Mouse (Mus musculus): ENCODE data around the gene Setd2. TPM values are rescaled to one million over a fixed set of nuclear protein-coding genes. Genes with fewer than 3 reads are reported as not detected.
A peak's percentile ranks its signal among the peaks of the same experiment; 100 is the strongest.

Gene Setd2
- polyA plus RNA-seq (2014; fragmentation: Nextera tagmentation; extraction: Ambion mirVana): 48.5 and 48.8 TPM in 2 replicates

- Histone ChIP-seq H3K27ac (replicated peaks; ENCODE audit: low read depth, low read length) (peak within 1 kb of the TSS; percentile 100), H3K4me3 (ENCODE audit: low read depth, low read length) (peak within 1 kb of the TSS; percentile 100), H3K9ac (ENCODE audit: low read depth, low read length) (peak within 1 kb of the TSS; percentile 100), H3K4me2 (ENCODE audit: low read depth, low read length) (peak within 1 kb of the TSS; percentile 86), H3K4me1 (ENCODE audit: control insufficient read depth, insufficient read depth, low read length) (peaks cover 21% of the 10 kb centered on the region), H3K27me3 (replicated peaks; ENCODE audit: control insufficient read depth, insufficient read depth, low read length) (no peaks in the 10 kb centered on the region), H3K36me3 (ENCODE audit: control insufficient read depth, insufficient read depth, low read length) (0 out of 2 replicates have a peak, but pooled peaks cover 4% of the 10 kb centered on the region), H3K9me3 (ENCODE audit: control insufficient read depth, low read length) (no peaks in the 10 kb centered on the region)
- ATAC-seq (ENCODE audit: low read depth) (peak; percentile 51), DNase-seq (ENCODE audit: low spot score) (peak; percentile 42)
- WGBS: under 1% methylated on average over 31 of the region's 109 CpGs
Measured at GRCm38 (mm10) chr9:110532538-110533291, at the start of gene Setd2. TSS of gene Setd2 (plus strand) at chr9:110532597.

DNA sequence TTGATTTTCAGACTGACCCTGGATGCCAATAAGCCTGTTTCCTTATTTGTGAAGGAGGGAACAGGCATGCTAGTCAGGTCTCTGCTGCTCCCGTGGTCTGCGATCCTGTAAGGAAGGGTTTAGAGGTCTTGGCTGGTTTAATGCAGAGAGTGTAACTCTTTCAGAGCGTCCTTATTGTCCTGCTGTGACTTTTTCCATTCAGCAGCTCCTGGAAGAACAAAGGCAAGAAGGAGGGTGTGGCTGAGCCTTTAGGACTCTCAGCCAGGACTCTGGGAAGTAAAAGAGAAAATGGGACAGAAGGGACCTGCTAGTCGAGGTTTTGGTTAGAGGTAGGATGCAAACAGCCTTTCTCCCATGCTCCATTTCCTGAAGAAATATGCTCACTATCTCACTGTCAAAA lies 43.6 kb upstream of the Setd2 start:
- 49% methylated on average over 4 of the region's 4 CpGs for WGBS
- no peaks in the 10 kb centered on the region for H3K4me1 ChIP-seq (ENCODE audit: control insufficient read depth, insufficient read depth, low read length)
- no peak overlapping the region for H3K4me3 ChIP-seq (ENCODE audit: low read depth, low read length)
- peaks cover 10% of the 10 kb centered on the region for H3K9me3 ChIP-seq (ENCODE audit: control insufficient read depth, low read length)
- H3K27ac ChIP-seq (replicated peaks; ENCODE audit: low read depth, low read length): no peak overlapping the region
- no peaks in the 10 kb centered on the region for H3K27me3 ChIP-seq (replicated peaks; ENCODE audit: control insufficient read depth, insufficient read depth, low read length)
- no peaks in the 10 kb centered on the region for H3K36me3 ChIP-seq (ENCODE audit: control insufficient read depth, insufficient read depth, low read length)
- H3K4me2 ChIP-seq (ENCODE audit: low read depth, low read length): no peak overlapping the region
- DNase-seq (ENCODE audit: low spot score) (no peak), ATAC-seq (ENCODE audit: low read depth) (no peak)
- no peak overlapping the region for H3K9ac ChIP-seq (ENCODE audit: low read depth, low read length)

GRCm38 (mm10) chr9:110490913-110491312 lies 41.5 kb upstream of the Setd2 start:
- H3K36me3 ChIP-seq (ENCODE audit: control insufficient read depth, insufficient read depth, low read length): no peaks in the 10 kb centered on the region
- peaks cover 10% of the 10 kb centered on the region for H3K9me3 ChIP-seq (ENCODE audit: control insufficient read depth, low read length)
- no peak overlapping the region for H3K9ac ChIP-seq (ENCODE audit: low read depth, low read length)
- DNase-seq (ENCODE audit: low spot score) (no peak), ATAC-seq (ENCODE audit: low read depth) (no peak)
- no peak overlapping the region for H3K27ac ChIP-seq (replicated peaks; ENCODE audit: low read depth, low read length)
- no peak overlapping the region for H3K4me2 ChIP-seq (ENCODE audit: low read depth, low read length)
- no peak overlapping the region for H3K4me3 ChIP-seq (ENCODE audit: low read depth, low read length)
- H3K27me3 ChIP-seq (replicated peaks; ENCODE audit: control insufficient read depth, insufficient read depth, low read length): no peaks in the 10 kb centered on the region
- WGBS: 54% methylated on average over 5 of the region's 5 CpGs
- no peaks in the 10 kb centered on the region for H3K4me1 ChIP-seq (ENCODE audit: control insufficient read depth, insufficient read depth, low read length)

DNA sequence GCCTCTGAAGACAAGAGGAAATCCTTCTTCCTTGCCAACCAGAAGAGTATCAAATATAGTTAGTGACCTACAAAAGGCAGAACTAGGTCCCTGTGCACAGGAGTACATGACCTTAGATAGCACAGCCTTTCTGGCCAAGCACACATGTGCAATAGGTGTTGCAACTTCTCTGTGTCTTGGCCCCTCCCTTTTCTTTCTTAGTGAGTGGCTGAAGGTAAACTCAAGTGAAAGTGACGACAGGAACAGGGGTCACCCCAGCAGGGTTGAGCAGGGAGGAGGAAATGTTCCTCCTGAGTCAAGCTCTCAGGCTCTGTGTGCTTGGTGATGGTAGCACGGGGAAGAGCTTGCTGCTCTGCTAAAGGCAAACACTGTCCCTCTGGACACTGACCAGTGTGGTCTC lies 6.7 kb upstream of the Setd2 start:
- H3K27me3 ChIP-seq (replicated peaks; ENCODE audit: control insufficient read depth, insufficient read depth, low read length): no peaks in the 10 kb centered on the region
- no peak overlapping the region for H3K27ac ChIP-seq (replicated peaks; ENCODE audit: low read depth, low read length)
- H3K36me3 ChIP-seq (ENCODE audit: control insufficient read depth, insufficient read depth, low read length): no peaks in the 10 kb centered on the region
- no peaks in the 10 kb centered on the region for H3K4me1 ChIP-seq (ENCODE audit: control insufficient read depth, insufficient read depth, low read length)
- ATAC-seq (ENCODE audit: low read depth) (no peak), DNase-seq (ENCODE audit: low spot score) (no peak)
- 51% methylated on average over 2 of the region's 2 CpGs for WGBS
- no peaks in the 10 kb centered on the region for H3K9me3 ChIP-seq (ENCODE audit: control insufficient read depth, low read length)
- no peak overlapping the region for H3K4me2 ChIP-seq (ENCODE audit: low read depth, low read length)
- H3K4me3 ChIP-seq (ENCODE audit: low read depth, low read length): no peak overlapping the region
- H3K9ac ChIP-seq (ENCODE audit: low read depth, low read length): no peak overlapping the region

DNA sequence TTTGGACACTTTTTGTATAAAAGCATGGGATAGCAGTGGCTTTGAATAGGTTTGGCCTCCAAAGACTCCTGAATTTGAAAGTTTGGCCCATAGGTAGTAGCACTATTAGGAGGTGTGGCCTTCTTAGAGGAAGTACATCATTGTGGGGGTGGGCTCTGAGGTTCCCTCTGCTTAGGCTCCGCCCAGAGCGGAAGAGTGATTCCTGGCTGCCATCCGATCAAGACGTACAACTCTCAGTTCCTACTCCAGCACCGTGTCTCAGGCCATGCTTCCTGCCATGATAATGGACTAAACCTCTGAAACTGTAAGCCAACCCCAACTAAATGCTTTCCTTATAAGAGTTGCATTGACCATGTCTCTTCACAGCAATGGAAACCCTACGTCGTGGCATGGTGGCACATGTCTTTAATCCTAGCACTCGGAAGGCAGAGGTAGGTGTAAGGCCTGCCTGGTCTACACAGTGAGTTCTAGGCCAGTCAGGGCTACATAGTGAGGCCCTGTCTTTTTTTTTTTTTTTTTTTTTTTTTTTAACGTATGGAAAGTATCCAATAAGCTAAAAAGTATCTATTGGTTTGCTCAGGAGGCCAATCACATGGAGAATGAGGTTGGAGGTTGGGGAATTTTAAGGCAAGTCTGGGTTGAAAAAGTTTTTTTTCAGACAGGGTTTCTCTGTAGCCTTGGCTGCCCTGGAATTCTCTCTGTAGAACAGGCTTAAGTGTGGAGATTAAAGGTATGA lies 3.2 kb upstream of the Setd2 start:
- no peaks in the 10 kb centered on the region for H3K36me3 ChIP-seq (ENCODE audit: control insufficient read depth, insufficient read depth, low read length)
- no peak overlapping the region for H3K4me3 ChIP-seq (ENCODE audit: low read depth, low read length)
- H3K27me3 ChIP-seq (replicated peaks; ENCODE audit: control insufficient read depth, insufficient read depth, low read length): no peaks in the 10 kb centered on the region
- no peak overlapping the region for H3K4me2 ChIP-seq (ENCODE audit: low read depth, low read length)
- H3K4me1 ChIP-seq (ENCODE audit: control insufficient read depth, insufficient read depth, low read length): peaks cover 7% of the 10 kb centered on the region
- ATAC-seq (ENCODE audit: low read depth): no peak
- 50% methylated on average over 9 of the region's 9 CpGs for WGBS
- no peak for DNase-seq (ENCODE audit: low spot score)
- H3K9me3 ChIP-seq (ENCODE audit: control insufficient read depth, low read length): no peaks in the 10 kb centered on the region
- H3K27ac ChIP-seq (replicated peaks; ENCODE audit: low read depth, low read length): no peak overlapping the region
- H3K9ac ChIP-seq (ENCODE audit: low read depth, low read length): no peak overlapping the region

DNA sequence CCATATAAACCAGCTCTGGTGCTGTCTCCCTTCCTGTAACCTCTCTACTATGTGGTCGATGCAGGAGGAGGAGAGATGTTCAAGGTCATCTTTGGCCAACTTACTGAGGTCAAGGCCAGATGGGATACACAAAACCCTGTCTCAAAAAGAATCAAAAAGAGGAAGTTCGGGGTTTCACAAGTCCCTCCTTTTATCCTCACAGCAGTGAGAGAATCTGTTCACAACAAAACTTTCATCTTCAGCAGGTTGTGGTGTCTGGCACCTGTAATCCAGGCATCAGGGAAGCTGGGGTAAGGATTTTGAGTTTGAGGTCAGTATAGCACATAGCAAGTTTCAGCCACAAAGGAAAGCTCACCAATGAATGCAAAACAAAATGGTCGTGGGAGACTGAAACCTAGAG lies 1.7 kb upstream of the Setd2 start:
- Histone ChIP-seq H3K27ac (replicated peaks; ENCODE audit: low read depth, low read length) (no peak overlapping the region), H3K4me1 (ENCODE audit: control insufficient read depth, insufficient read depth, low read length) (peaks cover 21% of the 10 kb centered on the region), H3K36me3 (ENCODE audit: control insufficient read depth, insufficient read depth, low read length) (no peaks in the 10 kb centered on the region), H3K4me2 (ENCODE audit: low read depth, low read length) (no peak overlapping the region), H3K9ac (ENCODE audit: low read depth, low read length) (no peak overlapping the region), H3K9me3 (ENCODE audit: control insufficient read depth, low read length) (no peaks in the 10 kb centered on the region), H3K4me3 (ENCODE audit: low read depth, low read length) (no peak overlapping the region), H3K27me3 (replicated peaks; ENCODE audit: control insufficient read depth, insufficient read depth, low read length) (no peaks in the 10 kb centered on the region)
- WGBS: 66% methylated on average over 3 of the region's 3 CpGs
- DNase-seq (ENCODE audit: low spot score): no peak
- ATAC-seq (ENCODE audit: low read depth): no peak

DNA sequence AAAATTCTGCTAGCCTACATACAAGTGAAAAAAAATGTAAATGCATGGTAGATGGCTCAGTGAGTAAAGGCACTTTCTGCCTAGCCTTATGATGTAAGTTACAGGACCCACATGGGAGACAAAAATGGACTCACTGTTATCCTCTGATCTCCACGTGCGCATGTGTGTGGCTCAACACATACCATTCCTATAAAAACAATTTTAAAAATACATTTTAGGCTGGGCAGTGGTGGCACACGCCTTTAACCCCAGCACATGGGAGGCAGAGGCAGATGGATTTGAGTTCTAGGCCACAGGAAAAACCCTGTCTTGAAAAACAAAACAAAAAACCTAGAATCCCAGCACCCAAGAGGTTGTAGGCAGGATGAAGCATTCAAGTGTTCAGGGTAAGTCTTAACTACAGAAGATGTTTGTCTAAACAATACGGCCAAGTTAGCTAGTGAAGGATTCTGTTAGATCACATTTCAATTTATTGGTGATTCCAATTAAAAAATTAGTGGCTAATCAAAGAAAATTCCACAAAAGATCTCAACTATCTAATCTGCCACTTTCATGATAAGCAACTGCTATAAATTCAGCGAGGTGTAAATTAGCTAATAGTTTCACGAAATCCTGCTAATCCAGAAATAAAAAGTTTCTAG lies 1.1 kb upstream of the Setd2 start:
- Histone ChIP-seq H3K9ac (ENCODE audit: low read depth, low read length) (peak overlapping the region; percentile 100), H3K9me3 (ENCODE audit: control insufficient read depth, low read length) (no peaks in the 10 kb centered on the region), H3K4me3 (ENCODE audit: low read depth, low read length) (peak overlapping the region; percentile 100), H3K36me3 (ENCODE audit: control insufficient read depth, insufficient read depth, low read length) (0 out of 2 replicates have a peak, but pooled peaks cover 3% of the 10 kb centered on the region), H3K4me1 (ENCODE audit: control insufficient read depth, insufficient read depth, low read length) (peaks cover 21% of the 10 kb centered on the region), H3K27ac (replicated peaks; ENCODE audit: low read depth, low read length) (peak overlapping the region; percentile 100), H3K4me2 (ENCODE audit: low read depth, low read length) (peak overlapping the region; percentile 58), H3K27me3 (replicated peaks; ENCODE audit: control insufficient read depth, insufficient read depth, low read length) (no peaks in the 10 kb centered on the region)
- DNase-seq (ENCODE audit: low spot score): peak; percentile 14
- WGBS: 19% methylated on average over 6 of the region's 6 CpGs
- ATAC-seq (ENCODE audit: low read depth): no peak

- Histone ChIP-seq H3K9ac (ENCODE audit: low read depth, low read length) (peak overlapping the region; percentile 100), H3K4me1 (ENCODE audit: control insufficient read depth, insufficient read depth, low read length) (peaks cover 21% of the 10 kb centered on the region), H3K36me3 (ENCODE audit: control insufficient read depth, insufficient read depth, low read length) (0 out of 2 replicates have a peak, but pooled peaks cover 4% of the 10 kb centered on the region), H3K4me2 (ENCODE audit: low read depth, low read length) (peak overlapping the region; percentile 58), H3K27me3 (replicated peaks; ENCODE audit: control insufficient read depth, insufficient read depth, low read length) (no peaks in the 10 kb centered on the region), H3K9me3 (ENCODE audit: control insufficient read depth, low read length) (no peaks in the 10 kb centered on the region), H3K27ac (replicated peaks; ENCODE audit: low read depth, low read length) (peak overlapping the region; percentile 100), H3K4me3 (ENCODE audit: low read depth, low read length) (peak overlapping the region; percentile 100)
- ATAC-seq (ENCODE audit: low read depth) (peak; percentile 99), DNase-seq (ENCODE audit: low spot score) (peak; percentile 99)
- WGBS: under 1% methylated on average over 27 of the region's 53 CpGs
Measured at GRCm38 (mm10) chr9:110531914-110532489, 395 bp upstream of the Setd2 start.

Data from embryonic facial prominence, embryonic 14.5 days (tissue).